Mouse (Mus musculus) urinary bladder, postnatal 14 days (tissue): Measurements from ENCODE around the gene Fbxw8.

Experiments
- DNase-seq: peaks from one replicate; pipeline ENCODE4 v3.0.0; 2021; ENCODE audit warnings: low spot score

Gene Fbxw8

DNA sequence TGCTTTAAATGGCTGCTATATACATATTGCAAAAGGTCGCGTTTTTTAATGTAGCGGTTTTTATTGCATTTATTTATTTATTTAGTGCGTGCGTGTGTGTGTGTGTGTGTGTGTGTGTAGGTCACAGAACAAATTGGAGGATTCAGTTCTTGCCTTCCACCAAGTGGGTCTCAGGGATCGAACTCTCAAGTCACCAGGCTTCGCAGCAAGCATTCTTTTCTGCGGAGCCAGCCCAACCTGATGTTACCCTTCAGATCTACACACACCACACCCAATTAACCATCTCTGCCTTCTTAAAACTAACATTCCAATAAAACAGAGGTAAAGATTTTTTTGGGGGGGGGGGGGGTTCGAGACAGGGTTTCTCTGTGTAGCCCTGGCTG, 292 bp upstream of the Fbxw8 start:
- no peak for DNase-seq

DNA sequence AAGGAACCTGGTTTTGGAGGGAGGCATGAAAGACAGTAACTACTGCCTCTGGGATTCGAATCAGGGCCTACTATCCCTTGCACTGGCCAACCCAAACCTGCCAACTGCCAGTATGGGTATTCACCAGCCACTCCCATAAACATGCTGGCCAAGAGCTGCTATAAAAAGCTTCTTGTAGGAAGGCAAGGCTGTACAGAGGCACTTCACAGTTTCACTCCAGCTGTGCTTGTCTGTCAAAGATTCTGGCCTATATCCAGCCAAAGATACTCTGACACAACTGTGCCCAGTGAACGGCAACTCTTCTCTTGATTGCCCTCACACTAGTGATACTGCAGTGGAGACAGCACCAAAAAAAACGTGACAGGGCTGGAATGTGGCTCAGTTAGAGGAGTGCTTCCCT, 5.6 kb downstream of the Fbxw8 start:
- DNase-seq, result no peak

DNA sequence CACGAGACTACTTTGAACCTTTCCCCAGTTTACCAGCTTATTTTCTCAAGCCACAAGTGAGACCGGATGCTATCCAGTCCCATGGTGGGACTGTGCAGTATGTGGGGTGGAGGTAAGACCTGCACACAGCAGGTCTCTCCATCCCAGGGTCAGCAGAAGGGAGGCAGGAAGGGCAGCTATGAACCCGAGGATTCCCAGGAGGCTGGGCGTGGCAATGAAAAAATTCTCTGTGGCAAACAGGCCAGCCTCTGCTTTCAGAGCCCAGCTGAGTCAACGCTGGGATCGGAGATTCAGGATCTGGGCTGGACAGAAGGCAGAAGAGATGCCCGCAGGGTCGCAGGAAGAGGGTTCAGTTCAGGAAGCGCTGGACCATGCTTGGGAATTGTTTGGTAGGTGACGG, 8.0 kb downstream of the Fbxw8 start:
- DNase-seq, result no peak

DNA sequence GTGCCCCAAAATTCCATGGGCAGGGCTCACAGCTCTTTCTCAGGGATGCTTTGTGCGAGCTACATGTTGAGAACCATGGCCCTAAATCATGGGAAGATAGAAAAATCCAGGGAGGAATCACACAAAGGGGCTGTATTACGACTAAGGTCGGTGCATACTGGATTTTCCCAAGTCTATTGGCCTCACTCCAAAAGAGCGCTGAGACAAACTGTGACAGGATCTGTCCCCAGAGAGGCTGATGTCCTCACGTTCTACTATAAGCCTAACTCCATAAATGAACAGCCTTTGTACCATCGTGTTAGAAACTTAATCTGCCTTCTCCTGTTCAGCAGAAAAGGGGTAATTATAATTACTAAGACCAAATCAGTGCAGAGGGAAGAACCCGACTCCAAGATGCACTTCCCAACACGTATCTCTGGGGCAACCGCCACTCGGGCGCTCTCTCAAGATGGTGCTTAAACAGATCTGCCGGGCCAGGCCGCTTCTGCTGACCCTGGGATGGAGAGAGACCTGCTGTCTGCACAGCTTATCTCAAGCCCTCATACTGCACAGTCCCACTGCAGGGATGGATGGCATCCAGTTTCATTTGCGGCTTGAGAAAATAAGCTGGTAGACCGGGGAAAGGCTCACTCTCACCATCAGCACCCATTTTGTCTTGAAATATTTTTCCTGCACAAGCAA, 9.1 kb downstream of the Fbxw8 start:
- no peak for DNase-seq

DNA sequence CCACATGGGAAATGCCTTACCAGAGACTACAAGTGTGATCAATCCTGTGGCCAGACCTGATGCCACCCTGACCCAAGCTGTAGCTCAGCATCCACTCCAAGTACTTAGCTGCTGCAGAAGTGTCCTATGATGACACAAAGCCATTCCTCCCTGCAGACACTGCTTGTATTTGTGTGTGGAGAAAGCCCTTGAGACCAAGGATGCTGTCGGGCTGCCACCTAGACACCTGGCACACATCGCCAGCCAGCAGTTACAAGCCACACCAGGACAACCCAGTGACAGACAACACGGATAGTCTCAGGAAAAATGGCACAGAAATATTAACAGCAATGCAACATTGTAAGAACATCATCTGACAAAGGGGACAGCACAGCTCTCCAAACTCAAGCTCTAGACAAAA, 9.8 kb downstream of the Fbxw8 start:
- DNase-seq, result no peak

DNA sequence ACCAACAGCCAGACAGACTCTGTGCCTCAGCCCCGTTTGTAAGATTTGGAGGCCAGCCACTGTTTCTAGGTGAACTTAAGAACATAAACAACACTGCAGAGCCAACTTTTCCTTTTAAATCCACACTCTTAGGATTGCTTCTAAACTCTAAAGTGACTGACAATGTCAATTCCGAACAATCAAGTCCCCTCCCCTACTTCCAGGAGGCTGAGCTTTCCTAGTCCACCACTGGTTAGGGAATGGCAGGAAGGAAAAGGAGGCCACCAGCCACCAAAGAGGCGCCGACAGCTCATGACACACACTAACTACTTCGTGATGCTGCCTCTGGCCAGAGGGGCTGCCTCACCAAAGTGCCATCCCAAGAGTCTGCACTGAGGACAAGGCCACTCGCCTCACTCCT, 10.5 kb downstream of the Fbxw8 start:
- DNase-seq, result no peak

DNA sequence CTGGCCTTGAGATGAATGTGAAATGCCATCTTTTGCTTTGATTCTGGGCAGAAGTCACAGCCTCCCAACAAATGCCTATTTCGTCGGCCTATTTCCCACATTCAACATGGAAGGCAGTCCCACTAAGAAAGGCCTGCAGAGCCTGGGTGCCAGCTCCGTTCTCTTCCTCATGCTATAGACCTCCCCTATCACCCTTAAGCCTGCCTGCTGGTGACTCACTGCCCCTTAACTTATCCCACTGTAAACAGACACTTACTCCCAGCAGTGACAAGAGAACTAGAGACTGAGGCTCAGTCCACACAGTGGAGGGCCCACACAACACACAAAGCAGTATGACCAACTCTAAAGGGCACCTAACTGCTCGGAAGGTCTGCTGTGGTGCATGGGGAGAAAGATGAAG, 10.9 kb downstream of the Fbxw8 start:
- no peak for DNase-seq

DNA sequence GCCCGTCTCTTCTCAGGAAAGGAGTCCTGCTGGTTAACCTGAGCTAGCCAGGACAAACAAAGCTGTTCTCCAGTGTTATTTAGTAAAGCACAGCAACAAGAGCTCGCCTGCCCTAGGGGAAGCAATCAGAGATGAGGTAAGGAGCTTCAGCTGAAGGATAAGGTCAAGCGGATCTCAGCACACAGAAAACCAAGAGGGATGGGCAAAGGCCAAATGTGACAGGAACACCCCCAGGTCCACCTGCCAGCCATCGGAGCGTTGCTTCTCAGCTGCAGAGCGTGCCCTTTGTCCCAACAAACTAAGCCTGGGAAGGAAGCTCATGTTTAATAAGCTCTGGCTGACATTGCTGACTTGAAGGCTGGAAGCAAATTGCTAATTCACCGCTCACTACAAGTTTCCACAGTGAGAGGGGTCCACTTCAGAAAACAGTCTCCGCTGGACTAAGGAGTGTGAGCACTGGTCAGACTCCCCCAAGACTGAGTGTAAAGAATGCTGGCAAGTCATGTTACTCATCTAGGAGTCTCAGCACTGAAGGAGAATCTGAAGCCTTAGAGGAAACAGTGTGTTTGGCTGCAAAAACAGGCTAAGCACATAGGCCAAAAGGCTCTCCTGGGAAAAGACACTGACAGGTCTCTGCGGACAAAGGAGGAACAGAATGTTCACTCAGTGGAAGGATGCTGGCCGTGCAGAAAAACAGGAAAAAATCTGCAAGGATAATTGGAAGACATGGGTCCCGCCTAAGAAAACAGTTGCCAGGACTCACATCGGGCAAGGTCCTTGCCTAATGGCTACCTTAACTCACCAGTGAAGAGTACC, 11.8 kb downstream of the Fbxw8 start:
- DNase-seq, result peak; percentile 28

DNA sequence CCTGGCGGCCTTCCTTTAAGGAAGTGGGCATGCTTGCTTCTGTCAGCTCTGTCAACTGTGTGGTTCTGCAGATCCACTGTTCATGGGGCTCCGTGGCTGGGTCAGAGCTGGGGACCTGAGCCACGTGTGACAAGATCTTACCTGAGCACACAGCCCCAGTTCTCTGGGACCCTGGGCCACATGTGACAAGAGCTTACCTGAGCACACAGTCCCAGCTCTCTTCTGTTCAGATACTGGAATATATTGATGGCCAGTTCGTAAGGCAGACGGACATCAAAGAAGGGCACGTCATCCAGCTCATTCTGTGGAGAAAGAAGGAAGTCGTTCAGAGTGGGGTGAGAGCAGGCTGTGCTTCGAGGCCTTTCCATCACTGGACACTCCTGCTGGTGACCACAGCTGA, 12.8 kb downstream of the Fbxw8 start:
- DNase-seq, result no peak

DNA sequence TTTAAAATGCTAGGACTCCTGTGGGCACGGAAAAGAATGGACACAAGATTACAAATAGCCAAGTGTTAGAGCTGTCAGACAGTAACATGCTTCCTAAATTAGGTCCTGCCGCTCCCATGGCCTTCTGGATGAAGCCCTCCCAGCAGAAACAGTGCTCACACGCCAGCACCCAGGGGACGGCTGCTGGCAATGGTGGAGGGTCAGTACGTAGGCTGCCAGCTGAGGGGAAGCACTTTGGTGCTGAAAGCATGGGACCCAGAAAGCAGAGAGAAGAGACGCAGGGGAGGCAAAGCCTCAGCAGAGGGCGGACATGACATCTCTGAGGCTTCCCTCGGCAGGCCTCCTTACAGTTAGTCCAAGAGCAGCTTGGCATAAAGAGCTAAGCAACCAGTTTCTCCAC, 15.6 kb downstream of the Fbxw8 start:
- DNase-seq, result no peak

DNA sequence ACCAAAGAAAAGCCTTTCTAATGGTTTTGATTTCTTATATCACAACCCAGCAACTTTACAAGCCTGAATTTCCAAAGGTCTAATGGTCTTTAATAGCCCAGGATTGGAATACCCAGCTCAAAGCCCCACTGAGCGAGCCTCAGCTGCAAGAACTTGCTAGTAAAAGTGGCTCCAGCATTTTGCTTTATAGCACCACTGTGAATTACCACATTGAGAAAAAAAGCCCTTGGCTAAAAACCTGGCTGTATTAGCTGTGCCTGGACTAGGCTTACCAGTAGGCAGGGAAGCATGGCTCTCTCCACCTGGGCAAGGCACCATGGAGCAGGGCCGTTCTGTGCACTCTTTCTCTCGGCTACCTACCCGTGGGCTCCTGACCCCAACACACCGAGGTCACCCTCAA, 18.9 kb downstream of the Fbxw8 start:
- no peak for DNase-seq

DNA sequence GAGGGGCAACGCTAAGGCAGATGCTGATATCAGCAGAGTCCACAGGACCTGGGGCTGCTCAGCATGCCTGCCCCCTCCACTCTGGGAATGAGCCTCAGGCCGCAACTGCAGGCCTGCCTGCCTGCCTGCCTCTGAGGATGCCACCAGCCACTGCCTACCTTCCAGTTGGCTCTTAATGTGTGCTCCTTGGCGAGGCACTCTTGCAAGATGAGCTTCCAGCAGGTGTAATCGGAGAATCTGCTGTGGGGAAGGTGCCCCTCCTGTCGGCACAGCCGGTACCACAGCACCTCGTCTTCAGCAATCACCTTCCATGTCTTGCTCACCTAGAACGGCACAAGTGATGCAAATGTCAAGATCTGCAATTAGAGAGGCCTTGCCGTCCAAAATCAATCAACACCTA, 26.6 kb downstream of the Fbxw8 start:
- no peak for DNase-seq

DNA sequence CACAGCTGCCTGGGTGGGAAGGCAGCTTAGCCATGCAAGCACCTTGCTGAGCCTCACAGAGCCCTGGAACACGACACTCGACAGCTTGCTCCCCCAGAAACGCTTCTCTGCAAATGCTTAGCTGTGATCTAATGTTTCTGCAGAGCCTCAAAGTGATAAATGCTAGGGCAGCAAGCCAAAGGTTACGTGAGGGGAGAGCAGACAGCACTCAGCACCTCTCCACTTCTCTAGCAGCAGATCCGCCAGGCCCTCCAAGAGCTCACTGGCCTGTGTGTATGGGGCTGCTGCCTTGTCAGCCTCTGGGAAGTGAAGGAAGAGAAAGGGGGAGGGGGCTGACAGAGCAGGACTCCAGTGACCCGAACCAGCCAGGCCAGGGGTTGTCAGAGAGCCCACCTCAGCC, 27.1 kb downstream of the Fbxw8 start:
- DNase-seq, result no peak

DNA sequence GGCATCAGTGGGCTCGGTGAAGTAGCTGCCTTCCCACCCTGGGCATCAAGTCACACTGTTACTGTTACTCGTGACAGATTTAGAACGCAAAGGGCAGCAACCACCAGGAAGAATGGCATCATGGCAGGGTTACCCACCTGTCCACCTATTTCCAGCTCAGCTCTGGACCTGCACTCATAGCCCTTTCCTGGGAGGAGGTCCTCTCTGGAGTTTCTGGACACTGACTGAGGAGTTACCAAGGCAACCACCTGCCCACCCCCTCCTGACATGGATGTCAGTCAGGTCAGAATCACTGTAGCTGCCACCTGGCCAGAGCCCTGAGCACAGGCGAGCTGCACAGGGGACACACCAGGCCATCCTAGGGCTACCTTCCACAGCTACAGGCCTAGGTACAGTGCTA, 28.6 kb downstream of the Fbxw8 start:
- no peak for DNase-seq

DNA sequence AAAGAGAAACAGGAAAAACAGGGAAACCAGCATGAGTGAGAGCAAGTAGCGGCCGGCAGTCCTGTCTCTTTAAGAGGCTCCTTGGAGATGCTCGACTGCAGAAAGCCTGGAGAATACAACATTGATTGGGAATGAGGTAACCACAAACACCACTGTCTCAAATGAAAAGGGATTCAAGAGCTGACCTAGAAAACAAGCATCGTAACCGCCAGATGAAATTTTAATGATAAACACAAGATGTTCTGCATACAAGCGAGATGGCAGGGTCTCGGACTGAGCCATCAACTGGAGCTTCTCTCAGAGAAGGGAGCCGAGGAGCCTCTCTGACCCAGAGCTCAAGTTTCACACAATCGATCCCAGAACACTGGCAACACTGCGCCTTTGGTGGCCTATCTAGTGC, 32.2 kb downstream of the Fbxw8 start:
- DNase-seq, result no peak

DNA sequence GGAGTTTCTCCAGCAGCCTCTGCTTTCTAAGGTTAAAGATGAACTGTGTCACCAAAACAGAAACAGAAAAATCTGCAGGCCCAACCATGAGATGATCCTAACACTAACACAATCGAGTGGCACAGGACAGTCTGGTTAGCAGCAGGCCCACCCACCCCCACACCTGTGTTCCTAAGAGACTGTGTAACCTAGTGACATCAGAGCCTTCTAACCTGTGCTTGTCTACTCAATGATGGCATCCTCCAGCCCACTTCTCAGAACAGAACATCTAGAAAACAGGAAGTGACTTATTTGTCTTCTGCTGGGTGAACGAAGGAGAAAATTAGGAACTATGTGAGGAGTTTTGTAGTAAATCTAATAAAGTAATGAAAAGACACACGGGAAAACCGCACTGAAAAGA, 33.3 kb downstream of the Fbxw8 start:
- no peak for DNase-seq

DNA sequence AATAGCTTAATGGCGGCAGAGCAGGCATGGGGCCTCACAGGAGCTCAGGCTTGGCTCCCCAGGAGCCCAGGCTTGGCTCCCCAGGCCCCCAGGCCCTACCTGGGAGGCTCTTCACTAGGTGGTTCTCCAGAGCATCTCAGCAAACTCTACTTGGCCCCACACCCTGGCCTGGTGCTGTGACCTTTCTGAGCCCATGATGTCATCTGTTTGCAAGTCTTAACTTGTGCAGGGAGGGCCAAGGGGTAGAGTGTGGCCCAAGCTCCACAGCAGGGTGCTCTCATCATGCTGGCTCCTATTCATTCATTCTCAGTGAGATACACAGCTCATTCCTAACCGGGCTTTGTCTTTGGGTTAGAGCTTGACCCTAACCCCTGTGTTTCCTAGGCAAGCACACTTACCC, 34.6 kb downstream of the Fbxw8 start:
- no peak for DNase-seq

DNA sequence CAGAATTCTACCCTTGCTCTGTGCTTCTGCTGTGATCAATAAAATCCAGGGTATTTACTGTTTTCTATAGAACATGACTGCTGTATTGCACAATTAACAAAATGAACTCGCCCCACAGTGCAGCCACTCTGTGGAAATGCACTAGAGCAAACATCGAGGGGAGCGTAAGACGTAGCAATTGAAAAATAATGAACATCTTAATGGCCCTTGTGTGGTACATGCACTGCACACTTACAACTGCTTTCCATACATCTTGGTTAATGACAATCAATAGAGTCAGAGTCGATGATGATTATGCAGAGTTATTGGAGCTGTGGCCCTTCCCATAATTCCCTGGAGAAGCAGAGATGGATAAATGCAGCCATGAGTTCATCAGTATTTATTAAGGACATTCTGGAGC, 36.3 kb downstream of the Fbxw8 start:
- DNase-seq, result no peak

DNA sequence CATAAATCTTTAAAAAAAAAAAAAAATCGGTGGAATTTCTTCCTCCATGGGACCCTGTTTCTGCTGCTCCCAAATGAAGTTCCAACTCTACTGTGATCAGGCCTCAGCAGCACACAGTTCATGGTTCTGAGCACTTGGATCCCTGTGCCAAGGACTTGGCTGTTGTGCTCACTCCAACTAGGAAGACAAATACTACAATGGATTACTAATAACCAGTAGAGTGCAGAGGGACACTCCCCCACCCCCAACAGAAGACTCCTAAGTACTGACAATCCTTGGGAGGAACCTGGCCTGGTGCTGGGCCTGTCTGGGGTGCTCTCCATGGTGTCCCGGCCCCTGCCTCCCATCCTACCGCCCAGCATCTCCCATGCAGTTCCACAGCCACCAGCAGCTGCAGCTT, 36.9 kb downstream of the Fbxw8 start:
- no peak for DNase-seq

DNA sequence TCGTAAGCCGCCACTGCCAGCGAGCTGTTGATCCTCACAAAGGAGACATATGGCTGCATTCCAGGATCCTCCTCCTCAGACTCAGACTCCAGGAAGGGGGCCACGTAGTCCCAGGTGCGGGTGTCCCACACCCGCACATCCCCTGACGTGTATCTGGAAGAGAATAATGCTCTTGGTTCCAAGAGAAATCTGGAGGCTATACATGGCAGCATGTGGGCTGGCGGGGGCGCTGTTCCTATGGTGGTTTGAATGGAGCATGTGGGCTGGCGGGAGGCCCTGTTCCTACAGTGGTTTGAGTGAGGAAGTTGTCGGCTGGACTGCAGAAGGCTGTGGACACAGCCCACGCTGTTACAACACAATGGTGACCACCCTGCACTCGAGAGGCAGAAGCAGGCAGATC, 41.6 kb downstream of the Fbxw8 start:
- DNase-seq, result no peak

DNA sequence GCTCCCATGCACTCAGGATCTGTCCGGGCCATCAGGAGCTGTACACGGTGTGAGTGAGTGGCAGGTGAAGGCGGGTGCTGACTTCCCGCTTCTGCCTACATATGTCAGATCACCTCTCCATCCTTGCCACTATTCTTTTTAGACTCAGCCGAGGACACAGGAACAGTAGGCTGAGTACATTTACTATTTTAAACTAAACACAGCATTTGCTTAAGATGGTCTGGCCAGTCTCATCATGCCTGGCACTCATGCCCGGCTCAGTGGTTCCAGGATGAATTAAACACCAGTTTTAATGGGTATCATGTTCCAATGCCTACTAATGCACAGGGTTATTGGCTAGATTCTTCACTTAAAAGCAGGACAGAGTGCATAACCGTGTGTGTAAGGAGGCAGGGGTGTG, 42.2 kb downstream of the Fbxw8 start:
- DNase-seq, result no peak

DNA sequence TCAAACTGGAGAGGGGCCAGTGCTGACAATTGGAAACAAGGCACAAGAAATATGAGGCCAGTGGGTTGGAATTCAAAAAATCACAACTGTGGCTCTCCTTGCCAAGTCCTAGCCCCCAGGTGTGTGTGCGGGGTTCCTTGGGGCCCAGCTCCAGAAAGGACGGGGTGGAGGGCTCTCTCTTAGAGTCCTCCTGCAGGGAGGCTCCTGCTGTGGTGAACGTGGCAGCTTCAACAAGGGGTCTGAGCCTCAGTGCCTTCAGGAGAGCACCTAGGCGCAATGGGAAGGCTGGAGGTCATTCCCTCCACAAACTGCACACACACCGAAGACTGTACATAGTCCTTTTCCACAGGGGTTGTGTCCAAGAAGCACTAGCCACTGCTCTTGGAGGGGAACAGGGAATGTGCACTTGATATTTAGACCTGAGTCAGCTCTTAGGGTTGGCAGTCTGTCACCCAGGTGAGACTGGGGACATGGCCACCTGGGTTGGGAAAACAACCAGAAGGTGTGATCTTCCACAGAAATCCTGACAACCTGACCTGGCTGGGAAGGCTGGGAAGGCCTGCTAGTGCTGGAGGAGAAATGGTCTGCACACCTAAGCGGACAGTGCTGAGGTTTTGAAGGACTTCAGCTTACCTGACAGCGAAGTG, 46.3 kb downstream of the Fbxw8 start:
- DNase-seq, result no peak

DNA sequence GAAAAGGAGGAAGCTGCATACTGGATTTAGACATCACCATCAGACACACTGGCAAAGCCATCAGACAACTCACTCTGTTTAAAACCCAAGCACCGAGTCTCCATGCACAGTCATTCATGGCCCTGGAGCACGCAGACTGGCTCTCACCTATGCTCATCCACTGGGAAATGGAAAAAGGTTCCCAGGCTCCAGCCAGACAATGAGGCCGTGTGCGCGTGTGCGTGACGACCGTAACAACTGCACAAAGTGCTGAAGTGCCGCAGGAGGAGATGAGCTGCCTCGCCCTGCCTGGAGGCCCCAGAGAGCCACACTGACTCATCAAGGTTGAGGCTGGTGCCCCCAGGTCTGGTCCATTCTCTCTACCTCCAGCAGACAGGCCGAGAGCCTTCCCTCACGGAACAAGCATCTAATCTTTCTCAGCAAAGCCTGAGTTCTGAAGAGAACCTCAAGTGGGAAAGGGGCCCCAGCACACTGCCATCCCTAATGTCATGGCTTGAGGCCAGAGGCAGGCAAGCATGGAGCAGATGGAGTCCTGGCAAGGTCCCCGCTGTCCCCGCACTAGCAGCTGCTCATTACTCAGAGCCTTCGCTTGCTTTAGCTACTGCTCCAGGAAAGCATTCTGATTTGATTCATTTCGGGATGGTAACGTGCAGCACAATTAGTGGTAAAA, 47.0 kb downstream of the Fbxw8 start:
- DNase-seq, result no peak
